Mouse (Mus musculus) CD4-positive, CD25-positive, alpha-beta regulatory T cell, adult 4 months (primary cell): ENCODE results near the gene Rab6a. TPM values are rescaled to one million over a fixed set of nuclear protein-coding genes. Genes with fewer than 3 reads are reported as not detected.
A peak's percentile ranks its signal among the peaks of the same experiment; 100 is the strongest.

Experiments used
- ATAC-seq: one replicate; pipeline ENCODE4 v1.8.0; 2017
- polyA plus RNA-seq, 2 experiments: library from polyadenylated mRNA; unstranded; fragments of 100-300 nt; shearing (Covaris generic); gene quantifications; one replicate each; pipeline ENCODE4 v1.2.1; 2017

The Rab6a gene
- polyA plus RNA-seq, 2 experiments from 2014 or later, result 8.8 to 15.4 TPM

DNA sequence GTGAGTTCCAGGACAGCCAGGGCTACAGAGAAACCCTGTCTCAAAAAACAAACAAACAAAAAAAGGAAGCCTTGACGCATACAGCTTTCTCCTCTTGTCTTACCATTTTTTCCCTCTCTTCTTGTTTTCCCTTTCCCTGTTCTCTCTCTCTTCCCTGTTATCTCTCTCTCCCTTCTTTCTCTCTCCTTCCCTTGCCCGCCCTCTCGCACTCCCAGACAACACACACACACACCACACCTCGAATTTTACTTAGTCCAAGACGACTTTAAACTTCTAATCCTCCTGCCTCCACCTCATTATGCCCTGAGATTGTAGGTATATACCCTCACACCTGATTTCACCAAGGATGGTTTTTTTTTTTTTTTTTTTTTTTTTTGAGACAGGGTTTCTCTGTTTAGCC lies 76.9 kb downstream of the Rab6a start:
- no peak for ATAC-seq

DNA sequence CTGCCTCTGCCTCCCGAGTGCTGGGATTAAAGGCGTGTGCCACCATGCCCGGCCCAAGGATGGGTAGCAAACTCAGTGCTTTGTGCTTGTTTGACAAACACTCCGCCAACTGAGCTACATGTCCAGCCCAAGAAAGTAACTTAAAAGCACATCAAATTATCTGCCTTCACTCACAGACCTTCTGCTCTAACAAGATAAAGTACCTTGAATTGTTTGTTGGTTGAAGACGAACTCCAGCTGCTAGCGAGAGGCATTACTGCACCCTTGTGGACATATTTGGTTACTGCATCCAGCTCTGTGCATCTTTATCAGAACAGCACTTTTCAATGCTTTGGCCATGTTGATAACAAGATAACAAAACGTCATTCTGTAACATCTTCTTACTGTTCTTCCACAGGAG lies 77.3 kb downstream of the Rab6a start:
- ATAC-seq, result no peak

DNA sequence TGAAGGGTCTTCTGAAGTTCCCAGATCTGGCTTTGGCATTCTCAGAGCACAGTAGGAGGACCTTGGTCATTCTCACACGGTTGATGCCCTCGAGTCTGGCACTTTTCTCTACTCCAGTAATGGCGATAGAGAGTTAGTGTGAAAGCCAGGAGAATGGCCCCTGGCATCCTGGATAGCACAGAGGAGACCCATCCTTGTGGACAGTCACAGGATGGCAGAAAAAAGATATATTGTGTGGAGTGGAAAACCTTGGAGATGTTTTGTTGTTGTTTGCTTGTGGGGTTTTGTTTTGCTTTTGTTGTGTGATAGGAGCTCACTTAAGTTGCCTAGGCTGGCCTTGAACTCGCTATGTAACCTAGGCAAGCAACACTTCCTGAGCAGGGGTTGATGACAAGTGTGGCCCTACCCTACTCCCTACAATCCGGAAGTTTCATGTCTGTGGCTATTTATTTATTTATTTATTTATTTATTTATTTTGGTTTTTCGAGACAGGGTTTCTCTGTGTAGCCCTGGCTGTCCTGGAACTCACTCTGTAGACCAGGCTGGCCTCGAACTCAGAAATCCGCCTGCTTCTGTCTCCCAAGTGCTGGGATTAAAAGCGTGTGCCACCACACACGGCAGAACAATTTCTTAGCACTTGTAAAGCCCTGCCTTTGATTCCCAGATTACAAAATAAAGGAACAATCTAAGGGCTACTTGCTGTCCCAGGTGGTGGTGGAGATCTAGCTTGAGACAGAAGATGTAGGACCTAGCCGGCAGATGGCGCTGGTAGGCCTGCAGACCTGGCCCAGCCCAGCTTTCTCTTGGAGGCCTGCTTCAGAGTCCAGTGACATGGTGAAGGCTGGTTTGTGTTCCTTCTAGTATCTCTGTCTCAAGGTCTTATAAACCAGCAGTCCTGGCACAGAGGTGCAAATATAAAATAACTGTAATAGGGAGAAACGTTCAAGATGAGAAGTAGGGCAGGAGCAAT lies 78.1 kb downstream of the Rab6a start:
- peak; percentile 54 for ATAC-seq

DNA sequence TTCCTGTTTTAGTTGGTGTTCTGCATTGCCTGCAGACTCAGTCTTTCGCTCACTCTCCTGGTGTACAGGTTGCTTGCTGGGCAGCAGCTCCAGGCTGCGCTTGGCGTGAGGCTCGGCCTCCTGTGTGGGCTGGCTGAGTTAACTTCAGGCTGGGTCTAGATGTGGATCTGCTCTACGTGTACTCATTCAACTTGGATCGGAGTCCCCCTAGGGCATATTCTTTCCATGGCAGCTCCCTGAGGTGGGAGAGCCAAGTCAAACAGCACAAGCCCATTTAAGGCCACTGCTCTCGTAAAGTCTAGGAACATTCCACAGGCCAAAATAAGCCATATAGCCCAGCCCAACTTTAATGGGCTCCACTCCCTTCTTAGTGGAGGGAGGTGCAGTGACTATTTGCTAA lies 81.3 kb downstream of the Rab6a start:
- ATAC-seq, result no peak

Other genes with a start within 250 kb of the Rab6a start
- 10 to 100 TPM; 34.1 to 35.9 TPM for gene C2cd3, start 235.2 kb upstream of the Rab6a start, polyA plus RNA-seq
- gene Ppme1, start 235.1 kb upstream of the Rab6a start, polyA plus RNA-seq, result 10 to 100 TPM; 20.8 to 23.7 TPM
- gene Ucp3, start 134.4 kb upstream of the Rab6a start, polyA plus RNA-seq, result not detected
- gene Ucp2, start 114.1 kb upstream of the Rab6a start, polyA plus RNA-seq, result 1,000 to 10,000 TPM; 1,055 to 1,337 TPM
- gene Dnajb13, start 92.5 kb upstream of the Rab6a start, polyA plus RNA-seq, result 10 to 100 TPM; 20.0 to 20.3 TPM
- gene Coa4, start 70.3 kb upstream of the Rab6a start, polyA plus RNA-seq, result 10 to 100 TPM; 22.0 to 29.5 TPM
- 10 to 100 TPM; 74.2 to 77.0 TPM for gene Mrpl48, start 891 bp downstream of the Rab6a start, polyA plus RNA-seq
- gene Plekhb1, start 55.0 kb downstream of the Rab6a start, polyA plus RNA-seq, result under 1 TPM; 0.35 to 0.98 TPM
- gene Fam168a, start 99.2 kb downstream of the Rab6a start, polyA plus RNA-seq, result 10 to 100 TPM; 21.6 to 32.8 TPM